Mouse (Mus musculus): ENCODE measurements around the gene Tob1.

DNA sequence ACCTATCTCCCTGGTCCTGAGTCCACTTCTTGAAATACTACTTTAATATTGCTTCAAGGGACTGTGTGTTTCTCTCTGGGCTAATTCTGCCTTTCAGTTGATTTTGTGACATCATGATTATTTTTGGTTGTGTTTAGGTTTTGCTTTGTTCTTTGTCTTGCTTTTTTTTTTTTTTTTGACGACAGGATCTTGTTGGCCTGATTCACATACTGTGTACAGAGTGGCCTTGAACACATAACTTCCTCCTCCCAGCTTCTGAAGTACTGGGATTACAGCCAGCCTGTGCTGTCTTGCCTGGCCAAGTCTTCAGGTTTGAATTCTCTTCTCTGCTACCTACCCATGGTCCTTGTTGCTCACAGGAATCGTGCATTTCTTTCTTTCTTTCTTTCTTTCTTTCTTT is 27.6 kb upstream of the Tob1 start:
- TF ChIP-seq POLR2A (IDR thresholded peaks at IDR 0.05; ENCODE audit: extremely low read depth, insufficient read depth, low read length): no peak
- TF ChIP-seq CTCF (IDR thresholded peaks at IDR 0.05; ENCODE audit: extremely low read depth, insufficient read depth, low read length): no peak

Measured in cortical plate, adult 2 months (tissue).